Mouse (Mus musculus): ENCODE measurements around the gene Dkc1. TPM values are rescaled to one million over a fixed set of nuclear protein-coding genes. Genes with fewer than 3 reads are reported as not detected.

Dkc1 gene
- 10 to 100 TPM; 26.9 to 28.4 TPM for total RNA-seq (2023)

DNA sequence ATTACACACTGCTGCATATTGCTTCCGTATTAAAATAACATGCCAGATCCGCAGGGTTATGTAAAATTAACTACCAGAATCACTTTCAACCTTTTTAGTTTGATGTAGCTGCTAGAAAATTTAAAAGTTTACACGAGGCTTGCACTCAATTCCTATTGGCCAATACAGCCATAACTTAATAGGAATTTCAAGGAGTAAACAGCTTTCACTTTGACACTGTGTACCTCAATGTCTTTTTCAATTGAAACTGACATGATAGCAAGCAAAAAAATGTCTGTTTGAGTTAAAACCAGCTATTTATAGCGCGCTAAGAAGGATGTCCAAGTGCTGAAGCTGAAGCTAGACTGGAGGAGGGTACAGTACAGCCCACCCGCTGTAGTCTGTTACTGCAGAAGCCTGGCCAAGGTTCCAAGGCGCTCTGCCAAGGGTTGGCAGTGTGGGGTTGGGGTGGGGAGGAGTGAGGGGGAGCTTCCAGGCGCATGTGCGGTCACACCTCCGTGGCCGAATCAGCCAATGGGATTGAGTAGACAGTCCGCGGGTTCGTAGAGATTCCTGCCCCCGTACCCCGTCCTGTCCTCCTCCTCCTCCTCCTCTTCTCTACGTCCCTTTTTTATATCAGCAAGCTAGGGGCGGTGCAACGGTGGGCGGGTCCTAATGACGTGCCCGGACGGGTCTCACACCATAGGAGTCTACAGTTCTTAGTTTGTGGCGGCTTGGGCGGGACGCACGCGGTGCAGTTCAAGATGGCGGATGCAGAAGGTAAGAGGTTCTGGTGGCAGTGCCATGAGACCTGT, at the start of gene Dkc1:
Dkc1 (plus strand) TSS at position 486 of the 794 bp plus-strand sequence.

DNA sequence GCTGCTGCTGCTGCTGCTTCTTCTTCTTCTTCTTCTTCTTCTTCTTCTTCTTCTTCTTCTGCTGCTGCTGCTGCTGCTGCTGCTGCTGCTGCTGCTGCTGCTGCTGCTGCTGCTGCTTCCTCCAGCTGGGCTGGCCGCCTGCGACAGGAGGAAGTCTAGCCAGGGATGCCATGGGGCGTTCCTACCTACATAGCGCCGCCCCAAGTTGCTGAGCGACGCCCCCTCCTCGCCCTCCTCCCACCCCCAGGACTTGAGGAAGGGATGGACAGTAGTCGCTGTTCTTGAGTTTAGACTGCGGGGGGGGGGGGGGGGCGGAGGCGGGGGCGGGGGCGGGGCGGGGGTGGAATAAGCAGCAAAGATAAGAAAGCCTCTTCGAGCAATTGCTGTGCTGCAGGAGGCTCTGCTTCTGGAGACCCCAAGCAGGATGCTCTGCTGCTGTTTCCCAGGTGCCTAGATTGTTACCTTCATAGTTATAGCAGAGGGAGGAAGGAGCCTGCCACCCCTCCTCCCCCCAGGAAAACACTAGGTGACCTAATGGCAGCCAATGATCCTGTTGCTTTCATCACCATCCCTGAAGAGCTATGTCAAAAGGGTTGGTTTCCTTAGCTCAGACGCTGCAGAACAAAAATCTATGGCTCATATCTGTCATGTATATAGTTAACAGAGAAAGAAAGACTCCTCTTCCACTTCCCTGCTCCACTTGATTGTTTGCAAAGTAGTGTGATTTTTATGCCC, 10.7 kb upstream of the Dkc1 start, which contains the start of gene Gab3:
Gab3 (minus strand) TSS at position 685 of the 735 bp plus-strand sequence.

DNA sequence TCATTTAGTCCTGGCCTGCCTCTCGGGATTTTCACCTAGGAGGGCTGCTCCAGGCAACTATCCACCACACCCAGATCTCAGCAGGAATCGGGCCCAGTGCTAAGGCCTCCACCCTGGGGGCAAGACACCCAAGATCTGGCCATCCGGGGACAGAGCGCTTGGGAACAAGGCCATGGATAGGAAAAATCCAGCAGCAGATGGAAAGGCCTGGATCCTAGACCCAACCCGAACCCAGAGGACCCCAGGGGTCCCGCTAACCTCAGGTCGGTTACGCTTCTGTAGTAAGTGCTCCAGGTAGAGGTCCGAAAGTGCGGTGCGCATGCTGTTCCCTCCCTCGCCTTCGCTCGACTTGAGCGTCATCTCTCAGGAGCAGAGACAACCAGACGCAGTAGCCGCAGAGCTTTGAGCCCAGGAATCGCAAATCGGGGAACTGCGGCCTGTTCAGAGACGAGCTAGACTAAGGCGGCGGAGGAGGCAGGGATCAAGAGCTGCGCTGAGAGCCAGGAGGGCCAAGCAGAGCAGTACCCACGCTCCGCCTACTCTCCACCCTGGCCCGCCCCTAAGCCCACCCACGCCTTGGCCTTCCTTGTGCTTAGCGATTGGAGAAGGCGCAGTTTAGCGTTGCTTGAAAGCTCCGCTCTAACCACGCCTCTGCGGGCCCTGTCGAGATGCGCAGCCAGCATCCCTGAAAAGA, 35.0 kb downstream of the Dkc1 start, which contains the start of gene Mpp1:
Mpp1 (minus strand) TSS at position 550 of the 694 bp plus-strand sequence.

Other genes with a start within 250 kb of the Dkc1 start
- 10 to 100 TPM; 13.8 to 13.9 TPM for gene Gab3, start 10.4 kb upstream of the Dkc1 start, total RNA-seq (2023)
- 100 to 1,000 TPM; 178 to 182 TPM for gene Mpp1, start 35.2 kb downstream of the Dkc1 start, total RNA-seq (2023)
- not detected for gene Smim9, start 67.9 kb downstream of the Dkc1 start, total RNA-seq (2023)